Mouse (Mus musculus) intestine, postnatal 0 days (tissue): ENCODE measurements around the gene Cutc. TPM values are rescaled to one million over a fixed set of nuclear protein-coding genes. Genes with fewer than 3 reads are reported as not detected.

ENCODE experiments used
- ATAC-seq: fragments of 200-750 bp; cut with Nextera tagmentation; 2 replicates; pipeline ENCODE4 v1.8.0; 2017; ENCODE audit warnings: mild to moderate bottlenecking, moderate TSS enrichment, moderate library complexity
- H3K27ac ChIP-seq: fragments of 300-500 bp; sonication (generic); 2 replicates; pipeline ENCODE4 v1.5.1; 2014; ENCODE audit warnings: mild to moderate bottlenecking, low read depth, low read length, moderate library complexity
- H3K27me3 ChIP-seq: fragments of 300-500 bp; sonication (generic); replicated peaks from 2 replicates; pipeline ENCODE4 v1.6.1; 2014; ENCODE audit warnings: low read length, mixed read lengths; ENCODE audit not compliant: control insufficient read depth, insufficient read depth
- H3K36me3 ChIP-seq: fragments of 300-500 bp; sonication (generic); 2 replicates; pipeline ENCODE4 v1.6.1; 2014; ENCODE audit warnings: mild to moderate bottlenecking, moderate library complexity; ENCODE audit not compliant: control insufficient read depth, insufficient read depth
- H3K4me1 ChIP-seq: fragments of 300-500 bp; sonication (generic); replicated peaks from 2 replicates; pipeline ENCODE4 v1.6.1; 2014; ENCODE audit warnings: antibody characterized with exemption, low read length, mixed read lengths; ENCODE audit not compliant: control insufficient read depth, insufficient read depth
- H3K4me2 ChIP-seq: fragments of 300-500 bp; sonication (generic); replicated peaks from 2 replicates; pipeline ENCODE4 v1.6.1; 2014; ENCODE audit warnings: low read depth, mild to moderate bottlenecking, moderate library complexity
- H3K4me3 ChIP-seq: fragments of 300-500 bp; sonication (generic); 2 replicates; pipeline ENCODE4 v1.5.1; 2014; ENCODE audit warnings: low read depth, low read length
- H3K9ac ChIP-seq: fragments of 300-500 bp; sonication (generic); 2 replicates; pipeline ENCODE4 v1.6.1; 2014; ENCODE audit warnings: mild to moderate bottlenecking, low read depth, low read length
- H3K9me3 ChIP-seq: fragments of 300-500 bp; sonication (generic); 2 replicates; pipeline ENCODE4 v1.6.1; 2016; ENCODE audit warnings: mixed run types; ENCODE audit not compliant: control insufficient read depth
- CTCF ChIP-seq: sonication (generic); IDR thresholded peaks from 2 replicates; pipeline ENCODE4 v1.5.1; 2016; ENCODE audit warnings: low read depth, mild to moderate bottlenecking, control low read depth, antibody characterized with exemption, moderate library complexity
- WGBS: fragments of 180-500 bp; shearing (Covaris S2); extraction: QIAGEN DNeasy Blood & Tissue Kit; methylation state at CpG from one replicate; pipeline ENCODE4 v1.1.7; 2014; 5-methylcytosine and 5-hydroxymethylcytosine counted together
- polyA plus RNA-seq: library from polyadenylated mRNA; unstranded; fragments of >200 nt; fragmentation: Nextera tagmentation; extraction: Ambion mirVana; gene quantifications from 2 replicates; pipeline ENCODE4 v1.2.1, GENCODE M21; 2015

Gene Cutc
- polyA plus RNA-seq, 1 experiment from 2014 or later = 21.2 TPM

GRCm38 (mm10) chr19:43770584-43770983, 17.8 kb downstream of the Cutc start:
- 0 out of 2 replicates have a peak, but pooled peaks cover 4% of the 10 kb centered on the region for H3K36me3 ChIP-seq
- no peak for ATAC-seq
- 36% methylated on average over 4 of the region's 4 CpGs for WGBS
- no peaks in the 10 kb centered on the region; the same call in 1 of the 2 replicates for H3K4me1 ChIP-seq
- no peak overlapping the region for H3K27ac ChIP-seq
- no peaks in the 10 kb centered on the region for H3K9me3 ChIP-seq
- no peak overlapping the region for H3K4me2 ChIP-seq
- H3K27me3 ChIP-seq = no peaks in the 10 kb centered on the region
- TF ChIP-seq CTCF = no peak
- H3K9ac ChIP-seq = no peak overlapping the region
- no peak overlapping the region for H3K4me3 ChIP-seq

- H3K4me2 ChIP-seq = no peak overlapping the region
- no peak for ATAC-seq
- WGBS = 72% methylated on average over 5 of the region's 5 CpGs
- no peaks in the 10 kb centered on the region for H3K27me3 ChIP-seq
- no peaks in the 10 kb centered on the region for H3K9me3 ChIP-seq
- H3K4me3 ChIP-seq = no peak overlapping the region
- 0 out of 2 replicates have a peak, but pooled peaks cover 4% of the 10 kb centered on the region for H3K36me3 ChIP-seq
- H3K27ac ChIP-seq = no peak overlapping the region
- TF ChIP-seq CTCF = no peak
- H3K4me1 ChIP-seq = no peaks in the 10 kb centered on the region; the same call in 1 of the 2 replicates
- no peak overlapping the region for H3K9ac ChIP-seq
Observed at GRCm38 (mm10) chr19:43771499-43771969, 18.7 kb downstream of the Cutc start.

DNA sequence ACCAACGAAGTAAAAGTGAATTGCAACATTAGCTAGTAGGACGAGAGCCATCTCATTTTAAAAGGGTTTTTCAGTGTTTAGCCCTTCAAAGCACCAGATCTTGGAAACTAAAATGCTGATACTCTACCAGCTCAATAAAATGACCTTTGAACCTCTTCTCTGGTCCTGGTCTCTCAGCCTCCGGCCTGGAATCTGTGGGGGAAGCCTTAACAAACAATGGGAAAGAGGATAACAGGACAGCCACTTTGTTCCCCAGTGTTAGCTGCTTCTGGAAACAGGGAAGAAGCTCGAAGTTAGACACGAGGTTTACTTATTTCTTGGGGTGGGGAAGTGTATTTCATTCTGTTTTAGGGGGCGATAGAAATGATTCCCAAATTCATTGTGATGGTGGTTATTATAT, 19.5 kb downstream of the Cutc start:
- Histone ChIP-seq H3K36me3 (0 out of 2 replicates have a peak, but pooled peaks cover 4% of the 10 kb centered on the region), H3K4me1 (no peaks in the 10 kb centered on the region; the same call in 1 of the 2 replicates), H3K9me3 (no peaks in the 10 kb centered on the region), H3K9ac (no peak overlapping the region), H3K4me3 (no peak overlapping the region), H3K4me2 (no peak overlapping the region), H3K27me3 (no peaks in the 10 kb centered on the region), H3K27ac (no peak overlapping the region)
- no peak for ATAC-seq
- TF ChIP-seq CTCF = no peak
- 54% methylated on average over 6 of the region's 6 CpGs for WGBS

GRCm38 (mm10) chr19:43775433-43775832, 22.6 kb downstream of the Cutc start:
- Histone ChIP-seq H3K4me3 (no peak overlapping the region), H3K4me1 (no peaks in the 10 kb centered on the region; the same call in 1 of the 2 replicates), H3K27me3 (no peaks in the 10 kb centered on the region), H3K4me2 (0 out of 2 replicates have a peak overlapping the region, but pooled peaks have one; percentile 17), H3K9ac (no peak overlapping the region), H3K9me3 (no peaks in the 10 kb centered on the region), H3K36me3 (no peaks in the 10 kb centered on the region), H3K27ac (peak overlapping the region; percentile 75)
- WGBS = 30% methylated on average over 10 of the region's 10 CpGs
- peak; percentile 69 for ATAC-seq
- no peak for TF ChIP-seq CTCF

GRCm38 (mm10) chr19:43776561-43776960, 23.8 kb downstream of the Cutc start:
- no peaks in the 10 kb centered on the region for H3K9me3 ChIP-seq
- H3K36me3 ChIP-seq = no peaks in the 10 kb centered on the region
- no peak overlapping the region for H3K4me2 ChIP-seq
- H3K27me3 ChIP-seq = no peaks in the 10 kb centered on the region
- TF ChIP-seq CTCF = no peak
- no peak overlapping the region for H3K9ac ChIP-seq
- ATAC-seq = no peak
- H3K27ac ChIP-seq = peak overlapping the region; percentile 82
- no peaks in the 10 kb centered on the region for H3K4me1 ChIP-seq
- no peak overlapping the region for H3K4me3 ChIP-seq
- WGBS = 32% methylated on average over 4 of the region's 4 CpGs

GRCm38 (mm10) chr19:43777308-43777707, 24.5 kb downstream of the Cutc start:
- H3K9me3 ChIP-seq = no peaks in the 10 kb centered on the region
- no peak overlapping the region for H3K4me3 ChIP-seq
- no peak for TF ChIP-seq CTCF
- 36% methylated on average over 2 of the region's 2 CpGs for WGBS
- no peak overlapping the region for H3K9ac ChIP-seq
- H3K4me2 ChIP-seq = no peak overlapping the region
- H3K27me3 ChIP-seq = no peaks in the 10 kb centered on the region
- H3K36me3 ChIP-seq = no peaks in the 10 kb centered on the region
- ATAC-seq = peak; percentile 64
- no peaks in the 10 kb centered on the region for H3K4me1 ChIP-seq
- H3K27ac ChIP-seq = peak overlapping the region; percentile 62; the same call in 1 of the 2 replicates

- WGBS = 37% methylated on average over 5 of the region's 5 CpGs
- no peak for ATAC-seq
- Histone ChIP-seq H3K4me1 (no peaks in the 10 kb centered on the region), H3K27ac (peak overlapping the region; percentile 70; the same call in 1 of the 2 replicates), H3K36me3 (no peaks in the 10 kb centered on the region), H3K4me3 (no peak overlapping the region), H3K4me2 (no peak overlapping the region), H3K9ac (no peak overlapping the region), H3K27me3 (no peaks in the 10 kb centered on the region), H3K9me3 (no peaks in the 10 kb centered on the region)
- no peak for TF ChIP-seq CTCF
Observed at GRCm38 (mm10) chr19:43780391-43780790, 27.6 kb downstream of the Cutc start.
